In genomic region chr1:62696983-62697341, GRCm38 (mm10) we compare ENCODE assay signal across 8 mouse cellular contexts. TPM values are rescaled to one million over a fixed set of nuclear protein-coding genes. Genes with fewer than 3 reads are reported as not detected.
DNase-seq lines count a peak whose midpoint lies in the region; ATAC-seq and TF ChIP-seq lines count a peak whose summit lies in the region.

No protein-coding gene starts in this region.

- H3K9ac ChIP-seq in hindbrain, embryonic 15.5 days: no peak overlapping the region
- no peak overlapping the region for H3K9ac ChIP-seq in lung, embryonic 16.5 days (ENCODE audit: low read length)
- H3K9ac ChIP-seq in stomach, postnatal 0 days (ENCODE audit: low read length): no peak overlapping the region

- peaks cover 34% of the 10 kb centered on the region for H3K27me3 ChIP-seq in embryonic facial prominence, embryonic 10.5 days (replicated peaks; ENCODE audit: low read depth, poor library complexity, severe bottlenecking)
- peaks cover 14% of the 10 kb centered on the region; the same call in 1 of the 2 replicates for H3K27me3 ChIP-seq in hindbrain, embryonic 15.5 days
- no peaks in the 10 kb centered on the region for H3K27me3 ChIP-seq in lung, embryonic 16.5 days (ENCODE audit: control insufficient read depth, insufficient read depth, low read depth, low read length)
- no peaks in the 10 kb centered on the region for H3K27me3 ChIP-seq in stomach, postnatal 0 days (ENCODE audit: control insufficient read depth, insufficient read depth, low read length)

- WGBS in embryonic facial prominence, embryonic 10.5 days: 28% methylated on average over 9 of the region's 9 CpGs
- 25% methylated on average over 9 of the region's 9 CpGs for WGBS in hindbrain, embryonic 15.5 days
- WGBS in lung, embryonic 16.5 days: 5% methylated on average over 9 of the region's 9 CpGs
- WGBS in stomach, postnatal 0 days: 10% methylated on average over 9 of the region's 9 CpGs

- peaks cover 39% of the 10 kb centered on the region for H3K4me1 ChIP-seq in embryonic facial prominence, embryonic 10.5 days
- peaks cover 17% of the 10 kb centered on the region; the same call in 1 of the 2 replicates for H3K4me1 ChIP-seq in hindbrain, embryonic 15.5 days (replicated peaks)
- peaks cover 10% of the 10 kb centered on the region for H3K4me1 ChIP-seq in lung, embryonic 16.5 days (replicated peaks; ENCODE audit: control insufficient read depth, insufficient read depth, low read length)
- no peaks in the 10 kb centered on the region for H3K4me1 ChIP-seq in stomach, postnatal 0 days (replicated peaks; ENCODE audit: control insufficient read depth, insufficient read depth)

- H3K4me3 ChIP-seq in left cerebral cortex, adult 2 months: no peak overlapping the region
- 0 out of 2 replicates have a peak overlapping the region, but pooled peaks have one; percentile 23 for H3K4me3 ChIP-seq in embryonic facial prominence, embryonic 10.5 days
- no peak overlapping the region for H3K4me3 ChIP-seq in hindbrain, embryonic 15.5 days
- no peak overlapping the region; the same call in 1 of the 2 replicates for H3K4me3 ChIP-seq in lung, embryonic 16.5 days (ENCODE audit: low read length)
- H3K4me3 ChIP-seq in stomach, postnatal 0 days (ENCODE audit: low read depth, low read length): no peak overlapping the region

- no peaks in the 10 kb centered on the region for H3K9me3 ChIP-seq in embryonic facial prominence, embryonic 10.5 days
- H3K9me3 ChIP-seq in hindbrain, embryonic 15.5 days: no peaks in the 10 kb centered on the region
- H3K9me3 ChIP-seq in lung, embryonic 16.5 days (ENCODE audit: control insufficient read depth, low read length): no peaks in the 10 kb centered on the region
- H3K9me3 ChIP-seq in stomach, postnatal 0 days (ENCODE audit: control insufficient read depth, low read length): no peaks in the 10 kb centered on the region

- no peak for TF ChIP-seq EP300 in stomach, postnatal 0 days (optimal IDR thresholded peaks at IDR 0.05)

- intact Hi-C loops in left cerebral cortex, adult 2 months (cut with DNase I): loop anchor here (2.0 to 10.0 kb wide), 3 partner anchors 482 to 1320 kb away; no protein-coding TSS in a partner anchor
- intact Hi-C loops in left cerebral cortex, postnatal 10 days (cut with DNase I): loop anchor here (5.0 to 10.0 kb wide), 3 partner anchors 172 to 1400 kb away; no protein-coding TSS in a partner anchor

- ATAC-seq in hindbrain, embryonic 15.5 days (ENCODE audit: low FRiP score, low read depth): peak; percentile 65; the same call in 1 of the 2 replicates
- ATAC-seq in lung, embryonic 16.5 days (ENCODE audit: low read depth): peak; percentile 61
- no peak for ATAC-seq in stomach, postnatal 0 days (ENCODE audit: low FRiP score, low TSS enrichment)
- no peak for ATAC-seq in megakaryocyte-erythroid progenitor cell, adult 5-6 weeks (replicated peaks; ENCODE audit: low FRiP score, low TSS enrichment, poor library complexity, severe bottlenecking)

- no peak for DNase-seq in left cerebral cortex, adult 2 months (ENCODE audit: extremely low spot score in 1 of 2, low spot score in 2 of 2)
- DNase-seq in left cerebral cortex, postnatal 10 days (ENCODE audit: extremely low spot score in 1 of 2, low spot score in 2 of 2): no peak
- DNase-seq in embryonic facial prominence, embryonic 10.5 days (ENCODE audit: low spot score): peak; percentile 50
- peak; percentile 36 for DNase-seq in stomach, postnatal 0 days (ENCODE audit: low spot score)
- no peak for DNase-seq in B cell, adult 2 months

- no peak overlapping the region for H3K27ac ChIP-seq in left cerebral cortex, adult 2 months
- no peak overlapping the region for H3K27ac ChIP-seq in embryonic facial prominence, embryonic 10.5 days (replicated peaks)
- H3K27ac ChIP-seq in hindbrain, embryonic 15.5 days (replicated peaks): no peak overlapping the region
- no peak overlapping the region for H3K27ac ChIP-seq in lung, embryonic 16.5 days (ENCODE audit: low read length)
- no peak overlapping the region for H3K27ac ChIP-seq in stomach, postnatal 0 days (replicated peaks)

- H3K4me2 ChIP-seq in hindbrain, embryonic 15.5 days: peak overlapping the region; percentile 32
- H3K4me2 ChIP-seq in lung, embryonic 16.5 days (ENCODE audit: low read depth, low read length): peak overlapping the region; percentile 24
- H3K4me2 ChIP-seq in stomach, postnatal 0 days (replicated peaks; ENCODE audit: low read depth): no peak overlapping the region; the same call in 1 of the 2 replicates

- peak; percentile 80 for TF ChIP-seq CTCF in left cerebral cortex, adult 2 months (IDR thresholded peaks at IDR 0.05)
- TF ChIP-seq CTCF in stomach, postnatal 0 days (IDR thresholded peaks at IDR 0.05; ENCODE audit: low read depth): peak; percentile 93

- no peaks in the 10 kb centered on the region for H3K36me3 ChIP-seq in embryonic facial prominence, embryonic 10.5 days (replicated peaks)
- H3K36me3 ChIP-seq in hindbrain, embryonic 15.5 days: no peaks in the 10 kb centered on the region
- no peaks in the 10 kb centered on the region for H3K36me3 ChIP-seq in lung, embryonic 16.5 days (ENCODE audit: control insufficient read depth, insufficient read depth, low read length)
- no peaks in the 10 kb centered on the region for H3K36me3 ChIP-seq in stomach, postnatal 0 days (ENCODE audit: control insufficient read depth, insufficient read depth, low read length)

RNA-seq across cellular contexts. Expression of gene Nrp2, which starts 6.1 kb away (rescaled TPM):
- total RNA-seq in left cerebral cortex, adult 2 months (2021): 10 to 100 TPM; 32.8 to 34.7 TPM
- total RNA-seq in left cerebral cortex, postnatal 10 days (2021): 10 to 100 TPM; 37.1 to 39.5 TPM
- 20.5 and 21.4 TPM in 2 replicates for polyA plus RNA-seq in embryonic facial prominence, embryonic 10.5 days (2016; fragmentation: Nextera tagmentation; extraction: Ambion mirVana)
- polyA plus RNA-seq in hindbrain, embryonic 15.5 days (2015; fragmentation: Nextera tagmentation; extraction: Ambion mirVana): 28.8 and 31.5 TPM in 2 replicates
- polyA plus RNA-seq in lung, embryonic 16.5 days (2015; fragmentation: Nextera tagmentation; extraction: Ambion mirVana): 11.6 and 13.3 TPM in 2 replicates
- polyA plus RNA-seq in stomach, postnatal 0 days (2015; fragmentation: Nextera tagmentation; extraction: Ambion mirVana): 10.2 TPM in 2 replicates
- total RNA-seq in megakaryocyte-erythroid progenitor cell, adult 5-6 weeks (2014; fragmentation: Nextera tagmentation): 0.05 and 0.17 TPM in 2 replicates
- total RNA-seq in megakaryocyte-erythroid progenitor cell, adult 5-6 weeks (2017): 0.34 TPM in 1 of 2 replicates, not detected in the other

Comparison
In these comparisons a context has a peak if more than half of its experiments do, and no peak if none do; other contexts are left out.
1. DNase-seq: peak in embryonic facial prominence, embryonic 10.5 days (single experiment) and stomach, postnatal 0 days (single experiment); none in left cerebral cortex, adult 2 months (0 of 2), left cerebral cortex, postnatal 10 days (0 of 2) and B cell, adult 2 months (0 of 2).
2. ATAC-seq: peak in hindbrain, embryonic 15.5 days (single experiment) and lung, embryonic 16.5 days (single experiment); none in stomach, postnatal 0 days (single experiment) and megakaryocyte-erythroid progenitor cell, adult 5-6 weeks (single experiment).